Mouse (Mus musculus): ENCODE measurements around the gene Hbb-bh1. TPM values are rescaled to one million over a fixed set of nuclear protein-coding genes. Genes with fewer than 3 reads are reported as not detected.
"Not testable (repeated sequence)": the region's sequence is repeated elsewhere in the genome, so short reads cannot be mapped to it uniquely, and the experiment has no call there.

The Hbb-bh1 gene
- polyA plus RNA-seq, 1 experiment from 2014 or later, result 4.0 TPM

DNA sequence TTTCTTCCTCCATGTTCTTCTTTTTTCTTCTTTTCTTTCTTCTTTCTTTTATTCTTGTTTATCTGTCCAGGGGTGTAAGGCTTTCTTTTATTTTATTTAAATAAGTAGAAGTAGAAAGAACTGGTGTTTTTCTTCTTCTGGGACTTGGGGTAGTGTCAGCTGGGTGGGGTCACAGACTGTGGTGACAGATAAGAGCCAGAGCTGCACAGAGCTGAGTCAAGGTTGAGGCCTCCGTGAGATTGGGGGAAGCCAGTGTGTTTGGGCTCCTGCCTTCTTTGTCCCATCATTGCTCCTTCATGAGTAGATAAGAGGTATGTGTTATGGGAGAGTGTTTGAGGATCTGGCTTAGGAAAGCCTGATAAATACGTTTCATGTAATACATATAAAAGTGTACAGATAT is 16.1 kb upstream of the Hbb-bh1 start:
- Histone ChIP-seq H3K9ac (replicated peaks; ENCODE audit: low read length) (no peak overlapping the region), H3K27me3 (ENCODE audit: control insufficient read depth, insufficient read depth, low read length) (no peaks in the 10 kb centered on the region), H3K4me3 (replicated peaks; ENCODE audit: low read depth, low read length) (no peak overlapping the region), H3K4me1 (ENCODE audit: control insufficient read depth, insufficient read depth, low read length) (no peaks in the 10 kb centered on the region), H3K27ac (replicated peaks; ENCODE audit: low read depth, low read length) (no peak overlapping the region), H3K9me3 (ENCODE audit: control insufficient read depth, low read length) (no peaks in the 10 kb centered on the region), H3K4me2 (ENCODE audit: low read length) (no peak overlapping the region), H3K36me3 (ENCODE audit: control insufficient read depth, insufficient read depth, low read length) (no peaks in the 10 kb centered on the region)
- ATAC-seq (ENCODE audit: low FRiP score, low TSS enrichment), result no peak
- WGBS, result 76% methylated on average over 2 of the region's 2 CpGs
- DNase-seq, result no peak

DNA sequence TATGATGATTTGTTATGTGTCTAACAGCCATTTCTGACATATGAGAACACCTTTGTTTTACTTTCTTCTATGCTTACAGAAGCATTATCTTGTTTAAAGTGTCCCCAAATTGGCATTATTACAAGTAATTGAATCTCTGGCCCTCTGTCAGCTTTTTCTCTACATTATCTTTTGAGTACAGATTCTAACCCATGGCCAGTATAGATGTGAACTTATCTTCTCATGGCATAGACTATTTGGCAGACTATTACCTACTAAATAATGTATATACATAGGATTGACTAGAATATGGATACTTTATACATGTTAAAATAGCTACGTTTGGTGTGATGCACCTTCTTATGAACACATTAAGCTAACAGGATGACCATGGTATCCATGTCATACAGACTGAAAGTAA is 11.7 kb upstream of the Hbb-bh1 start:
- Histone ChIP-seq H3K4me3 (replicated peaks; ENCODE audit: low read depth, low read length) (no peak overlapping the region), H3K27ac (replicated peaks; ENCODE audit: low read depth, low read length) (no peak overlapping the region), H3K9me3 (ENCODE audit: control insufficient read depth, low read length) (no peaks in the 10 kb centered on the region), H3K36me3 (ENCODE audit: control insufficient read depth, insufficient read depth, low read length) (no peaks in the 10 kb centered on the region), H3K9ac (replicated peaks; ENCODE audit: low read length) (no peak overlapping the region), H3K4me1 (ENCODE audit: control insufficient read depth, insufficient read depth, low read length) (no peaks in the 10 kb centered on the region), H3K27me3 (ENCODE audit: control insufficient read depth, insufficient read depth, low read length) (no peaks in the 10 kb centered on the region), H3K4me2 (ENCODE audit: low read length) (no peak overlapping the region)
- DNase-seq, result no peak
- 73% methylated on average over 1 of the region's 1 CpGs for WGBS
- ATAC-seq (ENCODE audit: low FRiP score, low TSS enrichment), result no peak

DNA sequence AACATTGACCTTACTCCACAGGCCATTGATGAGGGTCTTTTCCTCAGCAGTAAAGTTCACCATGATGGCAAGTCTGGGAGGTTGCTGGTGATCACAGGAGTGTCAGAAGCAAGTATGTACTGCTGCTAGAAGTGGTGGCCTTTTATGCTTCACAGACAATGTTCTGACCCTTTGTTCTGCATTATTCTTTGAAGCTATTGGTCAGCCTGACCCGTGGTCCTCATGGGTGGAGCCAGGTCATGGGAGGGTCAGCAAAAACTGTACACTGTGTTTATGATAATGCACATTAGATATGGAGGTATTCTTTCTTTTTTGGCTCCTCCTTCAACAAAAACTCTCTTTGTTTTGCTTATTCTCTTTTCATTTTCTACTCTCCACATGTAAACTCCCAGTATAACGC is 10.1 kb upstream of the Hbb-bh1 start, which contains the start of gene Hbb-y:
Gene Hbb-y, minus strand, starts transcription at position 127 of the 400 bp plus-strand sequence.
- DNase-seq (no peak), ATAC-seq (ENCODE audit: low FRiP score, low TSS enrichment) (no peak)
- H3K9me3 ChIP-seq (ENCODE audit: control insufficient read depth, low read length), result no peaks in the 10 kb centered on the region
- 72% methylated on average over 2 of the region's 2 CpGs for WGBS
- no peak within 1 kb of the TSS for H3K4me3 ChIP-seq (replicated peaks; ENCODE audit: low read depth, low read length)
- no peak within 1 kb of the TSS for H3K27ac ChIP-seq (replicated peaks; ENCODE audit: low read depth, low read length)
- no peak within 1 kb of the TSS for H3K4me2 ChIP-seq (ENCODE audit: low read length)
- no peaks in the 10 kb centered on the region for H3K27me3 ChIP-seq (ENCODE audit: control insufficient read depth, insufficient read depth, low read length)
- H3K9ac ChIP-seq (replicated peaks; ENCODE audit: low read length), result no peak within 1 kb of the TSS
- H3K36me3 ChIP-seq (ENCODE audit: control insufficient read depth, insufficient read depth, low read length), result no peaks in the 10 kb centered on the region
- no peaks in the 10 kb centered on the region for H3K4me1 ChIP-seq (ENCODE audit: control insufficient read depth, insufficient read depth, low read length)

DNA sequence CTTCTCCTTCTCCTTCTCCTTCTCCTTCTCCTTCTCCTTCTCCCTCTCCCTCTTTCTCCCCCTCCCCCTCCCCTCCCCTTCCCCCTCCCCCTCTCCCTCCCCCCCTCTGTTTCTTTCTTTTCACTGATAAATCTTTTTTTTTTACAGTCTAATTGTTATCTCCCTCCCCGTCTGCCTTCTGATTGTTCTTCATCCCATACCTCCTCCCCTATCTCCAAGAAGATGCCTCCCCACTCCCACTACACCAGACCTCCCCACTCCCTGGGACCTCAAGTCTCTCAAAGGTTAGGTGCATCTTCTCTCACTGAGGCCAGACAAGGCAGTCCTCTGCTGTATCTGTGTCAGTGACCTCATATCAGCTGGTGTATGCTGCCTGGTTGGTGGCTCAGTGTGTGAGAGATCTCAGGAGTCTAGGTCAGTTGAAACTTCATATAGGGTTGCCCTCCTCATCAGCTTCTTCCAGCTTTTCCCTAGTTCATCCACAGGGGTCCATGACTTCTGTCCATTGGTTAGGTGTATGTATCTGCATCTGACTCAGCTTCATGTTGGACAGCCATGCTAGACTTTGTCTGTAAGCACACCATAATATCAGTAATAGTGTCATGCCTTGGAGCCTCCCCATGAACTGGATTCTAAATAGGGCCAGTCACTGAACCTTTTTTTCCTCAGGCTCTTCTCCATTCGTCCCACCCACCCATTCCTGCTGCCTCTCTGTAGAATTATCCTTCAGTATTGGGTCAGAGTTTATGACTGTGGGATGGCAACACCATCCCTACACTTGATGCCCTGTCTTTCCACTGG is 1.8 kb upstream of the Hbb-bh1 start:
- Histone ChIP-seq H3K9me3 (ENCODE audit: control insufficient read depth, low read length) (no peaks in the 10 kb centered on the region), H3K4me2 (ENCODE audit: low read length) (no peak overlapping the region), H3K36me3 (ENCODE audit: control insufficient read depth, insufficient read depth, low read length) (no peaks in the 10 kb centered on the region), H3K9ac (replicated peaks; ENCODE audit: low read length) (no peak overlapping the region), H3K4me1 (ENCODE audit: control insufficient read depth, insufficient read depth, low read length) (no peaks in the 10 kb centered on the region), H3K27me3 (ENCODE audit: control insufficient read depth, insufficient read depth, low read length) (no peaks in the 10 kb centered on the region), H3K27ac (replicated peaks; ENCODE audit: low read depth, low read length) (no peak overlapping the region), H3K4me3 (replicated peaks; ENCODE audit: low read depth, low read length) (no peak overlapping the region)
- 70% methylated on average over 2 of the region's 2 CpGs for WGBS
- no peak for ATAC-seq (ENCODE audit: low FRiP score, low TSS enrichment)
- DNase-seq, result no peak

DNA sequence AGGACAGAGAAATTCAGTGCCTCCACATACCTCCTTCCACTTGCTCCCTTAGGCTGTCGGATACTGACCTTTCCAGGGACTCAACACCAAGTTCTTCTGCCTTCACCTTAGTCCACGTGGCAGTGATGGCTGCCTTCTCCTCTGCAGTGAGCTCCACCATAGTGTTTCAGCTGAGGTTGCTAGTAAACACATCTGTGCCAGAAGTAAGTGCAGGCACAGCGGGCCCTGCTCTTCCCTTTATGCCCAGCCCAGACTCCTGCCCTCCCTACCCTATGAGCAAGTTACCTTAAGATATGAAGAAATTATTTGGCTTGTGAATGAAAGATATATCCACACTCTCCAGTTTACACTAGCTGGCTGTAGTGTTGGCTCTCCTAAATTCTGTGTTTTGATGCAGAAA is 2.7 kb downstream of the Hbb-bh1 start, which contains the start of gene Hbb-bh2:
Gene Hbb-bh2, minus strand, starts transcription at position 253 of the 400 bp plus-strand sequence.
- WGBS, result 75% methylated on average over 3 of the region's 3 CpGs
- Histone ChIP-seq H3K36me3 (ENCODE audit: control insufficient read depth, insufficient read depth, low read length) (no peaks in the 10 kb centered on the region), H3K9me3 (ENCODE audit: control insufficient read depth, low read length) (no peaks in the 10 kb centered on the region), H3K9ac (replicated peaks; ENCODE audit: low read length) (no peak within 1 kb of the TSS), H3K27ac (replicated peaks; ENCODE audit: low read depth, low read length) (no peak within 1 kb of the TSS), H3K4me2 (ENCODE audit: low read length) (no peak within 1 kb of the TSS), H3K4me1 (ENCODE audit: control insufficient read depth, insufficient read depth, low read length) (no peaks in the 10 kb centered on the region), H3K27me3 (ENCODE audit: control insufficient read depth, insufficient read depth, low read length) (no peaks in the 10 kb centered on the region), H3K4me3 (replicated peaks; ENCODE audit: low read depth, low read length) (no peak within 1 kb of the TSS)
- DNase-seq, result no peak
- ATAC-seq (ENCODE audit: low FRiP score, low TSS enrichment), result no peak

DNA sequence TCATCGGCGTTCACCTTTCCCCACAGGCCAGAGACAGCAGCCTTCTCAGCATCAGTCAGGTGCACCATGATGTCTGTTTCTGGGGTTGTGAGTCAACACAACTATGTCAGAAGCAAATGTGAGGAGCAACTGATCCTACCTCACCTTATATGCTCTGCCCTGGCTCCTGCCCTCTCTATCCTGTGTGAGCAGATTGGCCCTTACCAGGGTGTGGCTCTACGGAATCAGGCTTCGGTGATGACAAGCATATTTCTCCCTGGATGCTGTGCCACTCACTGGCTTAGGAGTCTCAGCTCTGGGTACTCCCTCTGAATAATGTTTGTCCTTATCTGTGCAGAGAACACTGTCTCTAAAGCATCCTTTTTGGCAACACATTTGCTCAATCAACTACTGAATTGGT is 15.2 kb downstream of the Hbb-bh1 start, which contains the start of gene Hbb-bs:
Gene Hbb-bs, minus strand, starts transcription at position 289 of the 400 bp plus-strand sequence.
- ATAC-seq (ENCODE audit: low FRiP score, low TSS enrichment), result no peak
- WGBS, result 94% methylated on average over 4 of the region's 4 CpGs
- no peaks in the 10 kb centered on the region for H3K4me1 ChIP-seq (ENCODE audit: control insufficient read depth, insufficient read depth, low read length)

DNA sequence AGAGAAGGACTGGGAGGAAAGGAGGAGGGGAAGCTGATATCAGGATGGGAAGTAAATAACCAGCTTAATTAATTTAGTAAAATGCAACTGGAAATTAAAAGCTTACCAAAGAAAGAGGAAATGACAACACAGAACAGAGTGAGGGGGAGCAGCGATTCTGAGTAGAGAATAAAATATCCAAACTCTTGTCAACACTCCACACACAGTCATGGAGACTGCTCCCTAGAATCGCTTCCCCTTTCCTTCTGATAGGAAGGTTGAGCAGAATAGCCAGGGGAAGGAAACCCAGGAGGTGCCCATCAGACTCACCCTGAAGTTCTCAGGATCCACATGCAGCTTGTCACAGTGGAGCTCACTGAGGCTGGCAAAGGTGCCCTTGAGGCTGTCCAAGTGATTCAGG is 15.8 kb downstream of the Hbb-bh1 start:
- H3K4me3 ChIP-seq (replicated peaks; ENCODE audit: low read depth, low read length); H3K4me1 ChIP-seq (ENCODE audit: control insufficient read depth, insufficient read depth, low read length); ATAC-seq (ENCODE audit: low FRiP score, low TSS enrichment); H3K27me3 ChIP-seq (ENCODE audit: control insufficient read depth, insufficient read depth, low read length); H3K9me3 ChIP-seq (ENCODE audit: control insufficient read depth, low read length); DNase-seq; H3K4me2 ChIP-seq (ENCODE audit: low read length); H3K9ac ChIP-seq (replicated peaks; ENCODE audit: low read length); H3K27ac ChIP-seq (replicated peaks; ENCODE audit: low read depth, low read length); H3K36me3 ChIP-seq (ENCODE audit: control insufficient read depth, insufficient read depth, low read length): not testable (repeated sequence)
- no CpG with 5 or more reads among the region's 2 CpGs for WGBS

More for the DNA sequence above, 15.2 kb downstream of the Hbb-bh1 start, which contains the start of gene Hbb-bs:
- DNase-seq, result no peak
- H3K9ac ChIP-seq (replicated peaks; ENCODE audit: low read length), result no peak within 1 kb of the TSS
- no peak within 1 kb of the TSS for H3K27ac ChIP-seq (replicated peaks; ENCODE audit: low read depth, low read length)
- H3K36me3 ChIP-seq (ENCODE audit: control insufficient read depth, insufficient read depth, low read length), result no peaks in the 10 kb centered on the region
- H3K27me3 ChIP-seq (ENCODE audit: control insufficient read depth, insufficient read depth, low read length), result no peaks in the 10 kb centered on the region
- no peak within 1 kb of the TSS for H3K4me2 ChIP-seq (ENCODE audit: low read length)
- H3K4me3 ChIP-seq (replicated peaks; ENCODE audit: low read depth, low read length), result no peak within 1 kb of the TSS
- H3K9me3 ChIP-seq (ENCODE audit: control insufficient read depth, low read length), result no peaks in the 10 kb centered on the region

DNA sequence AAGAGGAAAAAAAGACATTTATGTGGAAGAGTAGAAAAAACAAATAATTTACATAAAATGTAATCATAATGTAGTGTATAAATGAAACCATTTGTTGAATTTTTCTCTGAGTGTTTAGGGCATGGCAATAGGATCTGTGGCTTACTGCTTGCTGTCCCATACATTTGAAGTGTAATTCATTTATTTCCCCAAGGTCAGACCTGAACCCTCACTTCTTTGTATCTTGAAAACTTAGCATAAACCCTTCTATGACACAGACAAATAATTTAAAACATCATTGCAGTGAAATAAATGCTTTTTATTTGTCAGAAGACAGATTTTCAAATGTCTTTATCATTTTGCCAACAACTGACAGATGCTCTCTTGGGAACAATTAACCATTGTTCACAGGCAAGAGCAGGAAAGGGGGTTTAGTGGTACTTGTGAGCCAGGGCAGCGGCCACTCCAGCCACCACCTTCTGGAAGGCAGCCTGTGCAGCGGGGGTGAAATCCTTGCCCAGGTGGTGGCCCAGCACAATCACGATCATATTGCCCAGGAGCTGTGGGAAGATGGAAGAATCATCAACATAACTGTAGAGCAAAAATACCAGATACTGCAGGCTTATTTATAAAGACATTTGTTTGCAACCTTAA is 16.6 kb downstream of the Hbb-bh1 start:
- no peaks in the 10 kb centered on the region for H3K9me3 ChIP-seq (ENCODE audit: control insufficient read depth, low read length)
- no peak overlapping the region for H3K9ac ChIP-seq (replicated peaks; ENCODE audit: low read length)
- no peak overlapping the region for H3K4me3 ChIP-seq (replicated peaks; ENCODE audit: low read depth, low read length)
- H3K27ac ChIP-seq (replicated peaks; ENCODE audit: low read depth, low read length), result no peak overlapping the region
- H3K4me2 ChIP-seq (ENCODE audit: low read length), result no peak overlapping the region
- no peak for DNase-seq
- no peaks in the 10 kb centered on the region for H3K4me1 ChIP-seq (ENCODE audit: control insufficient read depth, insufficient read depth, low read length)
- no peaks in the 10 kb centered on the region for H3K27me3 ChIP-seq (ENCODE audit: control insufficient read depth, insufficient read depth, low read length)
- 46% methylated on average over 3 of the region's 3 CpGs for WGBS
- H3K36me3 ChIP-seq (ENCODE audit: control insufficient read depth, insufficient read depth, low read length), result no peaks in the 10 kb centered on the region
- no peak for ATAC-seq (ENCODE audit: low FRiP score, low TSS enrichment)
